Mouse (Mus musculus) forebrain, embryonic 13.5 days (tissue): ENCODE measurements around the gene Atp6v0a1. TPM values are rescaled to one million over a fixed set of nuclear protein-coding genes. Genes with fewer than 3 reads are reported as not detected.
A peak's percentile ranks its signal among the peaks of the same experiment; 100 is the strongest.

Source experiments
- ATAC-seq: fragments of 200-750 bp; cut with Nextera tagmentation; 2 replicates; pipeline ENCODE4 v1.8.0; 2017
- H3K27ac ChIP-seq: fragments of 300-500 bp; sonication (generic); 2 replicates; pipeline ENCODE4 v1.5.1; 2015; ENCODE audit warnings: inconsistent platforms, mild to moderate bottlenecking, moderate library complexity
- H3K27me3 ChIP-seq: fragments of 300-500 bp; sonication (generic); 2 replicates; pipeline ENCODE4 v1.6.1; 2015; ENCODE audit warnings: mild to moderate bottlenecking, inconsistent platforms
- H3K36me3 ChIP-seq: fragments of 300-500 bp; sonication (generic); 2 replicates; pipeline ENCODE4 v1.6.1; 2015; ENCODE audit warnings: mild to moderate bottlenecking, inconsistent platforms; ENCODE audit not compliant: poor library complexity, severe bottlenecking
- H3K4me1 ChIP-seq: fragments of 300-500 bp; sonication (generic); 2 replicates; pipeline ENCODE4 v1.6.1; 2015; ENCODE audit warnings: inconsistent platforms
- H3K4me2 ChIP-seq: fragments of 300-500 bp; sonication (generic); 2 replicates; pipeline ENCODE4 v1.6.1; 2015; ENCODE audit warnings: inconsistent platforms, mild to moderate bottlenecking, moderate library complexity
- H3K4me3 ChIP-seq: fragments of 300-500 bp; sonication (generic); 2 replicates; pipeline ENCODE4 v1.5.1; 2015; ENCODE audit warnings: mild to moderate bottlenecking, inconsistent platforms
- H3K9ac ChIP-seq: fragments of 300-500 bp; sonication (generic); 2 replicates; pipeline ENCODE4 v1.6.1; 2015; ENCODE audit warnings: mild to moderate bottlenecking, inconsistent platforms
- H3K9me3 ChIP-seq: fragments of 300-500 bp; sonication (generic); replicated peaks from 2 replicates; pipeline ENCODE4 v1.6.1; 2016; ENCODE audit warnings: inconsistent platforms
- WGBS: fragments of 180-500 bp; shearing (Covaris S2); methylation state at CpG from one replicate; pipeline ENCODE4 v1.1.7; 2015; 5-methylcytosine and 5-hydroxymethylcytosine counted together
- polyA plus RNA-seq: library from polyadenylated mRNA; unstranded; fragments of >200 nt; fragmentation: Nextera tagmentation; extraction: Ambion mirVana; gene quantifications from 2 replicates; pipeline ENCODE4 v1.2.1, GENCODE M21; 2015

Gene Atp6v0a1
- polyA plus RNA-seq: 52.9 and 56.3 TPM in 2 replicates

GRCm38 (mm10) chr11:101009046-101009887 lies at the start of gene Atp6v0a1:
TSS of gene Atp6v0a1 (plus strand) at chr11:101009452.
- Histone ChIP-seq H3K9ac (peak within 1 kb of the TSS; percentile 88), H3K4me3 (peak within 1 kb of the TSS; percentile 68), H3K27ac (peak within 1 kb of the TSS; percentile 65), H3K4me1 (peaks cover 26% of the 10 kb centered on the region), H3K36me3 (peaks cover 21% of the 10 kb centered on the region), H3K27me3 (peaks cover 8% of the 10 kb centered on the region; the same call in 1 of the 2 replicates), H3K9me3 (no peaks in the 10 kb centered on the region), H3K4me2 (peak within 1 kb of the TSS; percentile 78)
- WGBS: under 1% methylated on average over 44 of the region's 44 CpGs
- peak; percentile 100 for ATAC-seq

GRCm38 (mm10) chr11:100959464-100959810 lies 49.8 kb upstream of the Atp6v0a1 start:
- Histone ChIP-seq H3K27me3 (peaks cover 39% of the 10 kb centered on the region), H3K9ac (peak overlapping the region; percentile 37; the same call in 1 of the 2 replicates), H3K4me1 (peaks cover 11% of the 10 kb centered on the region), H3K36me3 (no peaks in the 10 kb centered on the region), H3K4me2 (peak overlapping the region; percentile 47), H3K27ac (no peak overlapping the region), H3K9me3 (no peaks in the 10 kb centered on the region), H3K4me3 (peak overlapping the region; percentile 28; the same call in 1 of the 2 replicates)
- no peak for ATAC-seq
- WGBS: 4% methylated on average over 14 of the region's 14 CpGs

- Histone ChIP-seq H3K27me3 (peaks cover 39% of the 10 kb centered on the region), H3K27ac (no peak overlapping the region), H3K36me3 (no peaks in the 10 kb centered on the region), H3K4me1 (peaks cover 11% of the 10 kb centered on the region), H3K9me3 (no peaks in the 10 kb centered on the region), H3K4me2 (no peak overlapping the region), H3K9ac (no peak overlapping the region), H3K4me3 (no peak overlapping the region)
- ATAC-seq: no peak
- WGBS: 32% methylated on average over 3 of the region's 3 CpGs
Measured at GRCm38 (mm10) chr11:100959826-100960225, 49.4 kb upstream of the Atp6v0a1 start.

GRCm38 (mm10) chr11:100960540-100960939 lies 48.7 kb upstream of the Atp6v0a1 start:
- Histone ChIP-seq H3K4me2 (0 out of 2 replicates have a peak overlapping the region, but pooled peaks have one; percentile 1), H3K4me3 (no peak overlapping the region), H3K36me3 (no peaks in the 10 kb centered on the region), H3K9me3 (no peaks in the 10 kb centered on the region), H3K27ac (no peak overlapping the region), H3K27me3 (peaks cover 45% of the 10 kb centered on the region), H3K9ac (no peak overlapping the region), H3K4me1 (peaks cover 11% of the 10 kb centered on the region)
- 12% methylated on average over 6 of the region's 6 CpGs for WGBS
- ATAC-seq: peak; percentile 80

GRCm38 (mm10) chr11:100962371-100962911 lies 46.8 kb upstream of the Atp6v0a1 start:
- WGBS: 59% methylated on average over 9 of the region's 9 CpGs
- Histone ChIP-seq H3K27ac (no peak overlapping the region), H3K4me1 (peaks cover 11% of the 10 kb centered on the region), H3K27me3 (peaks cover 56% of the 10 kb centered on the region), H3K9me3 (no peaks in the 10 kb centered on the region), H3K4me3 (no peak overlapping the region), H3K4me2 (no peak overlapping the region), H3K9ac (no peak overlapping the region), H3K36me3 (no peaks in the 10 kb centered on the region)
- ATAC-seq: no peak

GRCm38 (mm10) chr11:100963647-100964046 lies 45.6 kb upstream of the Atp6v0a1 start:
- H3K4me3 ChIP-seq: no peak overlapping the region
- WGBS: 80% methylated on average over 9 of the region's 9 CpGs
- peaks cover 8% of the 10 kb centered on the region for H3K4me1 ChIP-seq
- no peak overlapping the region for H3K9ac ChIP-seq
- no peaks in the 10 kb centered on the region for H3K36me3 ChIP-seq
- H3K27me3 ChIP-seq: peaks cover 56% of the 10 kb centered on the region
- no peaks in the 10 kb centered on the region for H3K9me3 ChIP-seq
- no peak for ATAC-seq
- no peak overlapping the region for H3K4me2 ChIP-seq
- H3K27ac ChIP-seq: no peak overlapping the region

GRCm38 (mm10) chr11:100964180-100964579 lies 45.1 kb upstream of the Atp6v0a1 start:
- Histone ChIP-seq H3K4me1 (peaks cover 4% of the 10 kb centered on the region), H3K27me3 (peaks cover 56% of the 10 kb centered on the region), H3K9me3 (no peaks in the 10 kb centered on the region), H3K4me3 (no peak overlapping the region), H3K27ac (no peak overlapping the region), H3K36me3 (no peaks in the 10 kb centered on the region), H3K4me2 (no peak overlapping the region), H3K9ac (no peak overlapping the region)
- WGBS: 83% methylated on average over 7 of the region's 7 CpGs
- no peak for ATAC-seq

- Histone ChIP-seq H3K27me3 (peaks cover 56% of the 10 kb centered on the region), H3K4me1 (peaks cover 10% of the 10 kb centered on the region)
- WGBS: 81% methylated on average over 6 of the region's 6 CpGs
Measured at GRCm38 (mm10) chr11:100964901-100965542, 44.2 kb upstream of the Atp6v0a1 start.

GRCm38 (mm10) chr11:100965760-100966159 lies 43.5 kb upstream of the Atp6v0a1 start:
- H3K9ac ChIP-seq: no peak overlapping the region
- no peak overlapping the region for H3K4me2 ChIP-seq
- no peaks in the 10 kb centered on the region for H3K9me3 ChIP-seq
- no peak overlapping the region for H3K27ac ChIP-seq
- H3K4me3 ChIP-seq: no peak overlapping the region
- no peak for ATAC-seq
- H3K27me3 ChIP-seq: peaks cover 60% of the 10 kb centered on the region
- WGBS: 73% methylated on average over 6 of the region's 6 CpGs
- no peaks in the 10 kb centered on the region for H3K36me3 ChIP-seq
- H3K4me1 ChIP-seq: peaks cover 16% of the 10 kb centered on the region

More at GRCm38 (mm10) chr11:100964901-100965542, 44.2 kb upstream of the Atp6v0a1 start:
- Histone ChIP-seq H3K4me3 (no peak overlapping the region), H3K36me3 (no peaks in the 10 kb centered on the region), H3K4me2 (no peak overlapping the region), H3K27ac (no peak overlapping the region), H3K9ac (no peak overlapping the region), H3K9me3 (no peaks in the 10 kb centered on the region)
- no peak for ATAC-seq

- Histone ChIP-seq H3K4me1 (peaks cover 16% of the 10 kb centered on the region), H3K9ac (no peak overlapping the region), H3K4me2 (no peak overlapping the region), H3K36me3 (no peaks in the 10 kb centered on the region), H3K4me3 (no peak overlapping the region), H3K27me3 (peaks cover 72% of the 10 kb centered on the region), H3K9me3 (no peaks in the 10 kb centered on the region), H3K27ac (no peak overlapping the region)
- WGBS: 68% methylated on average over 5 of the region's 5 CpGs
- no peak for ATAC-seq
Measured at GRCm38 (mm10) chr11:100967376-100967775, 41.9 kb upstream of the Atp6v0a1 start.

- H3K4me3 ChIP-seq: no peak overlapping the region
- H3K27me3 ChIP-seq: peaks cover 75% of the 10 kb centered on the region
- no peak overlapping the region for H3K27ac ChIP-seq
- peaks cover 16% of the 10 kb centered on the region for H3K4me1 ChIP-seq
- no peak overlapping the region for H3K9ac ChIP-seq
- H3K9me3 ChIP-seq: no peaks in the 10 kb centered on the region
- H3K4me2 ChIP-seq: no peak overlapping the region
- 87% methylated on average over 5 of the region's 5 CpGs for WGBS
- H3K36me3 ChIP-seq: no peaks in the 10 kb centered on the region
- no peak for ATAC-seq
Measured at GRCm38 (mm10) chr11:100967881-100968420, 41.3 kb upstream of the Atp6v0a1 start.

- Histone ChIP-seq H3K4me2 (no peak overlapping the region), H3K9ac (no peak overlapping the region), H3K27ac (no peak overlapping the region), H3K4me3 (0 out of 2 replicates have a peak overlapping the region, but pooled peaks have one; percentile 36), H3K9me3 (no peaks in the 10 kb centered on the region), H3K4me1 (peaks cover 16% of the 10 kb centered on the region), H3K36me3 (no peaks in the 10 kb centered on the region), H3K27me3 (peaks cover 80% of the 10 kb centered on the region)
- no peak for ATAC-seq
- 82% methylated on average over 5 of the region's 5 CpGs for WGBS
Measured at GRCm38 (mm10) chr11:100968501-100968900, 40.8 kb upstream of the Atp6v0a1 start.
